Mouse (Mus musculus): ENCODE data around the gene Rnls. TPM values are rescaled to one million over a fixed set of nuclear protein-coding genes. Genes with fewer than 3 reads are reported as not detected.
A peak's percentile ranks its signal among the peaks of the same experiment; 100 is the strongest.

Rnls gene
- total and polyA plus RNA-seq, 3 experiments, result not detected

GRCm38 (mm10) chr19:33271571-33271970 is 120.5 kb downstream of the Rnls start:
- Histone ChIP-seq H3K4me3 (ENCODE audit: control insufficient read depth in 1 of 2, insufficient read depth in 1 of 2, low read depth in 2 of 2, low read length in 2 of 2) (no peak overlapping the region), H3K9ac (ENCODE audit: control insufficient read depth, low read depth, low read length, poor library complexity, severe bottlenecking) (no peak overlapping the region), H3K9me3 (replicated peaks; ENCODE audit: insufficient read depth, low read length) (no peaks in the 10 kb centered on the region), H3K4me1 (ENCODE audit: control insufficient read depth in 1 of 2, insufficient read depth in 2 of 2, low read length in 2 of 2) (peaks cover 0 to 3% of the 10 kb centered on the region in 2 experiments; a peak in 1 of 4 replicates), H3K27ac (ENCODE audit: control insufficient read depth, low read depth, low read length) (no peak overlapping the region), H3K79me2 (ENCODE audit: control insufficient read depth, insufficient read depth, low read length, poor library complexity) (no peaks in the 10 kb centered on the region), H3K36me3 (ENCODE audit: control insufficient read depth in 1 of 2, insufficient read depth in 2 of 2, low read length in 2 of 2) (no peaks in the 10 kb centered on the region; a peak in 1 of 4 replicates), H3K27me3 (ENCODE audit: control insufficient read depth in 1 of 2, insufficient read depth in 2 of 2, low read length in 2 of 2) (no peaks in the 10 kb centered on the region; a peak in 2 of 4 replicates)
- no peak for DNase-seq (ENCODE audit: low read depth, low spot score)
- TF ChIP-seq GABPA (IDR thresholded peaks at IDR 0.05; ENCODE audit: low read depth, low read length) (no peak), ELF1 (IDR thresholded peaks at IDR 0.05; ENCODE audit: low read depth, low read length) (no peak), NELFE (IDR thresholded peaks at IDR 0.05; ENCODE audit: low read depth, low read length) (no peak)

GRCm38 (mm10) chr19:33270231-33270630 is 121.9 kb downstream of the Rnls start:
- DNase-seq (ENCODE audit: low read depth, low spot score), result peak; percentile 61
- no peak for TF ChIP-seq BHLHE40 (IDR thresholded peaks at IDR 0.05; ENCODE audit: borderline replicate concordance, low read depth, low read length)
- TF ChIP-seq EP300 (IDR thresholded peaks at IDR 0.05; ENCODE audit: low read depth in 1 of 2, low read length in 2 of 2), result 0 out of 4 replicates have a peak, but pooled peaks of 1 of the 2 experiments have one; percentile 9

GRCm38 (mm10) chr19:33268044-33268443 is 124.1 kb downstream of the Rnls start:
- H3K9ac ChIP-seq (ENCODE audit: control insufficient read depth, low read depth, low read length, poor library complexity, severe bottlenecking), result no peak overlapping the region
- peak; percentile 30 for DNase-seq (ENCODE audit: low read depth, low spot score)
- no peak for TF ChIP-seq ZMIZ1 (IDR thresholded peaks at IDR 0.05; ENCODE audit: low read depth, low read length)
- no peak for TF ChIP-seq USF2 (IDR thresholded peaks at IDR 0.05; ENCODE audit: borderline replicate concordance in 1 of 2, insufficient read depth in 1 of 2, low read depth in 1 of 2, low read length in 2 of 2)
- TF ChIP-seq CHD2 (IDR thresholded peaks at IDR 0.05; ENCODE audit: low read length), result no peak
- no peak for TF ChIP-seq E2F4 (IDR thresholded peaks at IDR 0.05; ENCODE audit: borderline replicate concordance, low read depth, low read length)
- TF ChIP-seq RAD21 (IDR thresholded peaks at IDR 0.05; ENCODE audit: low read depth, low read length), result peak; percentile 8
- TF ChIP-seq SMC3 (IDR thresholded peaks at IDR 0.05; ENCODE audit: low read depth, low read length), result peak; percentile 40; the same call in 1 of the 2 replicates
- peak; percentile 68 to 78 (median 76) for TF ChIP-seq CTCF (IDR thresholded peaks at IDR 0.05 in 2 of 3, conservative IDR thresholded peaks at IDR 0.05 in 1 of 3; ENCODE audit: control insufficient read depth in 1 of 3, insufficient read depth in 1 of 3, low read depth in 2 of 3, low read length in 3 of 3, poor library complexity in 1 of 3, severe bottlenecking in 1 of 3)
- TF ChIP-seq SIN3A (IDR thresholded peaks at IDR 0.05; ENCODE audit: low read length), result no peak
- H3K27ac ChIP-seq (ENCODE audit: control insufficient read depth, low read depth, low read length), result no peak overlapping the region
- H3K79me2 ChIP-seq (ENCODE audit: control insufficient read depth, insufficient read depth, low read length, poor library complexity), result no peaks in the 10 kb centered on the region
- H3K27me3 ChIP-seq (ENCODE audit: control insufficient read depth in 1 of 2, insufficient read depth in 2 of 2, low read length in 2 of 2), result no peaks in the 10 kb centered on the region
- no peaks in the 10 kb centered on the region for H3K9me3 ChIP-seq (replicated peaks; ENCODE audit: insufficient read depth, low read length)
- peaks cover 2 to 6% of the 10 kb centered on the region in 2 experiments for H3K4me1 ChIP-seq (ENCODE audit: control insufficient read depth in 1 of 2, insufficient read depth in 2 of 2, low read length in 2 of 2)
- H3K4me3 ChIP-seq (ENCODE audit: control insufficient read depth in 1 of 2, insufficient read depth in 1 of 2, low read depth in 2 of 2, low read length in 2 of 2), result no peak overlapping the region
- H3K36me3 ChIP-seq (ENCODE audit: control insufficient read depth in 1 of 2, insufficient read depth in 2 of 2, low read length in 2 of 2), result peaks cover 0 to 2% of the 10 kb centered on the region in 2 experiments; a peak in 2 of 4 replicates

More at GRCm38 (mm10) chr19:33270231-33270630, 121.9 kb downstream of the Rnls start:
- H3K4me1 ChIP-seq (ENCODE audit: control insufficient read depth in 1 of 2, insufficient read depth in 2 of 2, low read length in 2 of 2), result peaks cover 0 to 3% of the 10 kb centered on the region in 2 experiments; a peak in 1 of 4 replicates
- H3K9me3 ChIP-seq (replicated peaks; ENCODE audit: insufficient read depth, low read length), result no peaks in the 10 kb centered on the region
- no peaks in the 10 kb centered on the region for H3K79me2 ChIP-seq (ENCODE audit: control insufficient read depth, insufficient read depth, low read length, poor library complexity)
- no peaks in the 10 kb centered on the region; a peak in 1 of 4 replicates for H3K36me3 ChIP-seq (ENCODE audit: control insufficient read depth in 1 of 2, insufficient read depth in 2 of 2, low read length in 2 of 2)
- H3K27ac ChIP-seq (ENCODE audit: control insufficient read depth, low read depth, low read length), result no peak overlapping the region
- H3K4me3 ChIP-seq (ENCODE audit: control insufficient read depth in 1 of 2, insufficient read depth in 1 of 2, low read depth in 2 of 2, low read length in 2 of 2), result no peak overlapping the region
- no peaks in the 10 kb centered on the region; a peak in 2 of 4 replicates for H3K27me3 ChIP-seq (ENCODE audit: control insufficient read depth in 1 of 2, insufficient read depth in 2 of 2, low read length in 2 of 2)
- H3K9ac ChIP-seq (ENCODE audit: control insufficient read depth, low read depth, low read length, poor library complexity, severe bottlenecking), result no peak overlapping the region
